Mouse (Mus musculus) stomach, postnatal 0 days (tissue): Measurements from ENCODE around the gene Ugt1a10.

ENCODE experiments used
- CTCF ChIP-seq: IDR thresholded peaks from 2 replicates; pipeline ENCODE4 v1.5.1; 2016; ENCODE audit warnings: antibody characterized with exemption, low read depth, mild to moderate bottlenecking, moderate library complexity
- EP300 ChIP-seq: optimal IDR thresholded peaks from 2 replicates; pipeline ENCODE3; 2016; ENCODE audit warnings: antibody characterized with exemption

DNA sequence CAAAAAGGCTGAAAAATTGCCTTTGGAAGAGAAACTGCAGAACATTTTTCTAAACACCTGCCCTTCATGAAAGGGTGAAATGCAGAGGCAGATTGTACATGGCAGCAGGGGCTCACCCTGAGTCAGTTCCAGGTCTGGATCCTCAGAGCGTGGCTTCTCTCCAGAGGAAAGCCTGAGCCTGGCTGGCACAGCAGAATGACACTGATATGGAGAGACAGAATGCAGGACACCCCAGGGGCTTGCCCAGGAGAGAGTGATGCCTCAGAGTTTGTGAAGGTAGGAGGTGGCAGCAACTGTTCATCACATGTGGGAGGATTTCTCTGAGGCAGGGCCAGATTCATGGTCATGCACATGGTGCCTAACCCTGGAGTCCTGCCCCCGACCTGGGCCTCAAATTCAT is 144.8 kb downstream of the Ugt1a10 start:
- TF ChIP-seq EP300 (no peak), CTCF (no peak)
